Mouse (Mus musculus): ENCODE results near the gene Rdh16f2. TPM values are rescaled to one million over a fixed set of nuclear protein-coding genes. Genes with fewer than 3 reads are reported as not detected.
"Not testable (repeated sequence)": the region's sequence is repeated elsewhere in the genome, so short reads cannot be mapped to it uniquely, and the experiment has no call there.

Gene Rdh16f2
- polyA plus RNA-seq, 2 experiments, result not detected

GRCm38 (mm10) chr10:127906138-127906537 is 39.9 kb downstream of the Rdh16f2 start:
- no peak overlapping the region for H3K4me2 ChIP-seq (replicated peaks; ENCODE audit: low read depth, low read length, severe bottlenecking)
- H3K27ac ChIP-seq (replicated peaks; ENCODE audit: low read depth, low read length), result no peak overlapping the region
- no peak overlapping the region for H3K4me3 ChIP-seq (replicated peaks; ENCODE audit: low read length)
- H3K9ac ChIP-seq (ENCODE audit: low read depth, low read length, severe bottlenecking), result no peak overlapping the region
- no peak for TF ChIP-seq POLR2A (IDR thresholded peaks at IDR 0.05; ENCODE audit: borderline replicate concordance, extremely low read depth, insufficient read depth, insufficient read length)
- 83% methylated on average over 2 of the region's 2 CpGs for WGBS
- no peaks in the 10 kb centered on the region for H3K4me1 ChIP-seq (ENCODE audit: control insufficient read depth, insufficient read depth, low read length)
- H3K9me3 ChIP-seq (ENCODE audit: control insufficient read depth, low read length), result no peaks in the 10 kb centered on the region
- DNase-seq (ENCODE audit: low spot score), result no peak
- ATAC-seq (ENCODE audit: low FRiP score, low read depth), result no peak
- H3K27me3 ChIP-seq (ENCODE audit: control insufficient read depth, insufficient read depth, low read length), result no peaks in the 10 kb centered on the region
- H3K36me3 ChIP-seq (ENCODE audit: control insufficient read depth, insufficient read depth, low read length), result no peaks in the 10 kb centered on the region

- no peak overlapping the region for H3K4me3 ChIP-seq (replicated peaks; ENCODE audit: low read length)
Observed at GRCm38 (mm10) chr10:127907386-127907951, 41.2 kb downstream of the Rdh16f2 start.

GRCm38 (mm10) chr10:127915578-127915977 is 49.3 kb downstream of the Rdh16f2 start:
- Histone ChIP-seq H3K4me1 (ENCODE audit: control insufficient read depth, insufficient read depth, low read length) (no peaks in the 10 kb centered on the region), H3K9me3 (ENCODE audit: control insufficient read depth, low read length) (no peaks in the 10 kb centered on the region), H3K27me3 (ENCODE audit: control insufficient read depth, insufficient read depth, low read length) (no peaks in the 10 kb centered on the region), H3K4me2 (replicated peaks; ENCODE audit: low read depth, low read length, severe bottlenecking) (no peak overlapping the region), H3K36me3 (ENCODE audit: control insufficient read depth, insufficient read depth, low read length) (no peaks in the 10 kb centered on the region), H3K9ac (ENCODE audit: low read depth, low read length, severe bottlenecking) (no peak overlapping the region), H3K4me3 (replicated peaks; ENCODE audit: low read length) (no peak overlapping the region), H3K27ac (replicated peaks; ENCODE audit: low read depth, low read length) (no peak overlapping the region)
- DNase-seq (ENCODE audit: low spot score) (no peak), ATAC-seq (ENCODE audit: low FRiP score, low read depth) (no peak)
- 93% methylated on average over 1 of the region's 1 CpGs for WGBS
- TF ChIP-seq POLR2A (IDR thresholded peaks at IDR 0.05; ENCODE audit: borderline replicate concordance, extremely low read depth, insufficient read depth, insufficient read length), result no peak

More at GRCm38 (mm10) chr10:127907386-127907951, 41.2 kb downstream of the Rdh16f2 start:
- Histone ChIP-seq H3K27ac (replicated peaks; ENCODE audit: low read depth, low read length) (no peak overlapping the region), H3K9me3 (ENCODE audit: control insufficient read depth, low read length) (no peaks in the 10 kb centered on the region), H3K36me3 (ENCODE audit: control insufficient read depth, insufficient read depth, low read length) (no peaks in the 10 kb centered on the region), H3K9ac (ENCODE audit: low read depth, low read length, severe bottlenecking) (no peak overlapping the region), H3K4me1 (ENCODE audit: control insufficient read depth, insufficient read depth, low read length) (no peaks in the 10 kb centered on the region), H3K4me2 (replicated peaks; ENCODE audit: low read depth, low read length, severe bottlenecking) (no peak overlapping the region), H3K27me3 (ENCODE audit: control insufficient read depth, insufficient read depth, low read length) (no peaks in the 10 kb centered on the region)
- DNase-seq (ENCODE audit: low spot score), result no peak
- ATAC-seq (ENCODE audit: low FRiP score, low read depth), result no peak
- no peak for TF ChIP-seq POLR2A (IDR thresholded peaks at IDR 0.05; ENCODE audit: borderline replicate concordance, extremely low read depth, insufficient read depth, insufficient read length)

- ATAC-seq (ENCODE audit: low FRiP score, low read depth); H3K4me3 ChIP-seq (replicated peaks; ENCODE audit: low read length); DNase-seq (ENCODE audit: low spot score); H3K36me3 ChIP-seq (ENCODE audit: control insufficient read depth, insufficient read depth, low read length); H3K27me3 ChIP-seq (ENCODE audit: control insufficient read depth, insufficient read depth, low read length); H3K4me2 ChIP-seq (replicated peaks; ENCODE audit: low read depth, low read length, severe bottlenecking); H3K9me3 ChIP-seq (ENCODE audit: control insufficient read depth, low read length); H3K4me1 ChIP-seq (ENCODE audit: control insufficient read depth, insufficient read depth, low read length); H3K27ac ChIP-seq (replicated peaks; ENCODE audit: low read depth, low read length); H3K9ac ChIP-seq (ENCODE audit: low read depth, low read length, severe bottlenecking): not testable (repeated sequence)
- WGBS, result 63% methylated on average over 3 of the region's 3 CpGs
Observed at GRCm38 (mm10) chr10:127917183-127917582, 50.9 kb downstream of the Rdh16f2 start.

GRCm38 (mm10) chr10:127917651-127918050 is 51.4 kb downstream of the Rdh16f2 start:
- H3K36me3 ChIP-seq (ENCODE audit: control insufficient read depth, insufficient read depth, low read length), result no peaks in the 10 kb centered on the region
- no peaks in the 10 kb centered on the region for H3K4me1 ChIP-seq (ENCODE audit: control insufficient read depth, insufficient read depth, low read length)
- 95% methylated on average over 5 of the region's 5 CpGs for WGBS
- H3K9me3 ChIP-seq (ENCODE audit: control insufficient read depth, low read length), result no peaks in the 10 kb centered on the region
- no peak for ATAC-seq (ENCODE audit: low FRiP score, low read depth)
- no peak overlapping the region for H3K4me2 ChIP-seq (replicated peaks; ENCODE audit: low read depth, low read length, severe bottlenecking)
- TF ChIP-seq POLR2A (IDR thresholded peaks at IDR 0.05; ENCODE audit: borderline replicate concordance, extremely low read depth, insufficient read depth, insufficient read length), result no peak
- no peaks in the 10 kb centered on the region for H3K27me3 ChIP-seq (ENCODE audit: control insufficient read depth, insufficient read depth, low read length)
- no peak overlapping the region for H3K4me3 ChIP-seq (replicated peaks; ENCODE audit: low read length)
- no peak overlapping the region for H3K27ac ChIP-seq (replicated peaks; ENCODE audit: low read depth, low read length)
- no peak overlapping the region for H3K9ac ChIP-seq (ENCODE audit: low read depth, low read length, severe bottlenecking)
- DNase-seq (ENCODE audit: low spot score), result no peak

DNA sequence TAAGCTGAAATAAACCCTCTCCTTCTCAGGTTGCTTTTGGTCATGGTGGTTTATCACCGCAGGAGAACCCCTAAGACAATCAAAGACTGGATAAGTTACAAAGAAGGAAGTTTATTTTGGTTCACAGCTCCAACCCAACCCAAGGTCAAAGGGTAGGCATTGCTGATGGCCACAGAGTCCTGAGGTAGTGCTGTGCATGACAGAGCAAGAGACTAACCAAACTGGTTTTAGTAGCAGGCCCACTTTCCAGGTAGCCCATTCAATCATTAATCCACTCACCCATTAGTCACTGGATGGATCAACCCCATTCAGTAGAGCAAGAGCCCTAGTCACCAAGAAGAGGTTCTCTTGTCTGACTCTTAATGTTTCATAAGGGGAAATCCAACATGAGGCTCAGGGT is 56.0 kb downstream of the Rdh16f2 start:
- H3K36me3 ChIP-seq (ENCODE audit: control insufficient read depth, insufficient read depth, low read length), result no peaks in the 10 kb centered on the region
- H3K4me3 ChIP-seq (replicated peaks; ENCODE audit: low read length), result no peak overlapping the region
- WGBS, result 80% methylated on average over 1 of the region's 1 CpGs
- H3K27ac ChIP-seq (replicated peaks; ENCODE audit: low read depth, low read length), result no peak overlapping the region
- no peaks in the 10 kb centered on the region for H3K4me1 ChIP-seq (ENCODE audit: control insufficient read depth, insufficient read depth, low read length)
- DNase-seq (ENCODE audit: low spot score) (no peak), ATAC-seq (ENCODE audit: low FRiP score, low read depth) (no peak)
- H3K9me3 ChIP-seq (ENCODE audit: control insufficient read depth, low read length), result no peaks in the 10 kb centered on the region
- no peak for TF ChIP-seq POLR2A (IDR thresholded peaks at IDR 0.05; ENCODE audit: borderline replicate concordance, extremely low read depth, insufficient read depth, insufficient read length)
- no peak overlapping the region for H3K9ac ChIP-seq (ENCODE audit: low read depth, low read length, severe bottlenecking)
- no peak overlapping the region for H3K4me2 ChIP-seq (replicated peaks; ENCODE audit: low read depth, low read length, severe bottlenecking)
- H3K27me3 ChIP-seq (ENCODE audit: control insufficient read depth, insufficient read depth, low read length), result no peaks in the 10 kb centered on the region

All from limb, embryonic 14.5 days (tissue).